Mouse (Mus musculus) megakaryocyte, embryonic 14.5 days (primary cell): ENCODE measurements around the gene Arhgap5. TPM values are rescaled to one million over a fixed set of nuclear protein-coding genes. Genes with fewer than 3 reads are reported as not detected.

Experiments used
- H3K27me3 ChIP-seq: replicated peaks from 2 replicates; pipeline ENCODE3; 2012; ENCODE audit warnings: inconsistent platforms
- H3K36me3 ChIP-seq: replicated peaks from 2 replicates; pipeline ENCODE3; 2012; ENCODE audit warnings: low read length, inconsistent platforms, mixed read lengths
- H3K4me1 ChIP-seq: 2 replicates; pipeline ENCODE4 v1.6.1; 2012; ENCODE audit warnings: inconsistent platforms
- H3K4me3 ChIP-seq: replicated peaks from 2 replicates; pipeline ENCODE3; 2012; ENCODE audit warnings: moderate library complexity, mild to moderate bottlenecking, inconsistent platforms
- H3K9me3 ChIP-seq: 2 replicates; pipeline ENCODE4 v1.6.1; 2012; ENCODE audit warnings: inconsistent platforms
- FLI1 ChIP-seq: IDR thresholded peaks from 2 replicates; pipeline ENCODE4 v1.6.1; 2012; ENCODE audit warnings: low read length, inconsistent platforms, mixed read lengths
- GATA1 ChIP-seq: IDR thresholded peaks from 3 replicates; pipeline ENCODE4 v1.6.1; 2012; ENCODE audit warnings: mixed read lengths, low read length, inconsistent platforms, borderline replicate concordance
- polyA plus RNA-seq: library from polyadenylated mRNA; stranded (reverse); fragments of >175 nt; gene quantifications from 2 replicates; pipeline ENCODE4 v1.2.3, GENCODE M21; 2012; ENCODE audit warnings: low replicate concordance; ENCODE audit not compliant: insufficient read depth

The Arhgap5 gene
- polyA plus RNA-seq, 1 experiment: 0.50 TPM

DNA sequence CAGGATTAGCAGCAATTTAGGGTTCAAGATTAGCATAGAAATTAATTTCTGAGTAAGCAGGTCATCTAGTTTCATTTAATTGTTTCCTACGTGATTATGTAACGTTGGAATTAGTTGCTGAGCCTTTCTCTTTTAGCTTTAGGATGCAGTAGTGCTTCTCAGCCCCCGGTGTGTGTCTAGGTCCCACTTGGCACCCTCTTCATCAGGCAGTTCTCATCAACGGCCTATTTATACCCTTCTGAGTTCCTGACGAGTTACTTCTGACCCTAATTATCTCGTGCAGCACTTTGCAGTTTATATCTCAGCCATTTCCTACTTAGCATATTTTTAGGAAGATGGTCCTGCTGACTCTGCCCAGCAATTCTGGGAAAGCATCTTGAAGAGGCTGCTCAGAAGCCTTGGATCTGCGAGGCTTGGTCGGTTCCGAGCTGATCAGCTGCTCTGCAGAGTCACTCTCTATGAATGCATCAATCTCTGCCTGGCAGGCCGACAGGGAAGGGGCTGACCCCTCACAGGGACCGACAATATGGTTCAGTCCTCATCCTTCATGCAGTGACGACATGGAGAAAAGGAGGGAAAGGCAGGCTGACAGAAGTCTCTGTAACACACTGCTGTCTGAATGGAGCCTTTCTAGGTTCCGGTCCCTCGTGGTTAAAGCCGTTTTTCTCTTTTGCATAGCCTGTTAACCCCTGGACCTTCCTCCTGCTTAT is 15.4 kb upstream of the Arhgap5 start:
- no peaks in the 10 kb centered on the region for H3K9me3 ChIP-seq
- no peaks in the 10 kb centered on the region for H3K36me3 ChIP-seq
- H3K27me3 ChIP-seq: peaks cover 4% of the 10 kb centered on the region
- H3K4me1 ChIP-seq: peaks cover 15% of the 10 kb centered on the region
- TF ChIP-seq FLI1 (no peak), GATA1 (no peak)
- peak overlapping the region; percentile 20 for H3K4me3 ChIP-seq

DNA sequence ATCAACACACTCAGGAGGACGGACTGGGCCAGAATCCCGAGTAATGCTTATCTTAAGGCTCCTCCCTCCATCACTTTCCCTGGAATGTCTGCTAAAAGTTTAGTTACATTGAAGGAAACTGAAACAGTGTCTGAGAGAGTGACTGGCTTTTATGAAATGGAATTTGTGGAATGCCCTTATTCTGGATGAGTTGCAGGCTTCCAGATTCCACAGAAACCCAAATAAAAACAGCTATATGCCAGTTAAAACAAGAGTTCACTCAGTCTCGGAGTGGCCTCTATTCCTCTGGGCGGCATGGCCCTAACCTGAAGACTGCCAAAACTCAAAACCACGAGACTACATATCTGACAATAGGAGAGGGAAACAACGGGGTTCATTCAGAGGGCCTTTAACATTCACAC is 10.5 kb upstream of the Arhgap5 start:
- H3K4me1 ChIP-seq: peaks cover 13% of the 10 kb centered on the region
- no peaks in the 10 kb centered on the region for H3K36me3 ChIP-seq
- no peak overlapping the region for H3K4me3 ChIP-seq
- no peaks in the 10 kb centered on the region for H3K9me3 ChIP-seq
- TF ChIP-seq FLI1: no peak
- TF ChIP-seq GATA1: no peak
- H3K27me3 ChIP-seq: peaks cover 2% of the 10 kb centered on the region

DNA sequence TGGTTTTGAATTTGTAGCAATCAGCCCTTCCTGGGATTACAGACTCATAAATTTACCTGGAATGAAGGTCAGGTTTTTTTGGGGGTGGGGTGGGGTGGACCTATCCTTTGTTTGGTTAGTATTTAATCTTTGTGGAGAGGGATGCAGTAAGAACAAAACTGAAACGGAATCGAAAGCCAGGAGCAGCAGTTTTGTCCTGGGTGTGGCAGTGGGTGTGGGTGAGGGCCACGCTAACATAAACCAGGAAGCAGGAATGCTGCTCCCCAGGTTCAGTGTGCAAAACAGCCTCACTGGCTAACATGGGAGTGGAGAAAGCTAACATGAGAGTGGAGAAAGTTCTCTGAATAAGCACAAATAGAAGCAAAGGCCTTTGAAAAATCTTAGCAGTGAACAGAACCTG is 6.6 kb upstream of the Arhgap5 start:
- Histone ChIP-seq H3K4me1 (peaks cover 5% of the 10 kb centered on the region; the same call in 1 of the 2 replicates), H3K36me3 (no peaks in the 10 kb centered on the region), H3K27me3 (no peaks in the 10 kb centered on the region), H3K4me3 (no peak overlapping the region), H3K9me3 (no peaks in the 10 kb centered on the region)
- TF ChIP-seq FLI1: no peak
- no peak for TF ChIP-seq GATA1

DNA sequence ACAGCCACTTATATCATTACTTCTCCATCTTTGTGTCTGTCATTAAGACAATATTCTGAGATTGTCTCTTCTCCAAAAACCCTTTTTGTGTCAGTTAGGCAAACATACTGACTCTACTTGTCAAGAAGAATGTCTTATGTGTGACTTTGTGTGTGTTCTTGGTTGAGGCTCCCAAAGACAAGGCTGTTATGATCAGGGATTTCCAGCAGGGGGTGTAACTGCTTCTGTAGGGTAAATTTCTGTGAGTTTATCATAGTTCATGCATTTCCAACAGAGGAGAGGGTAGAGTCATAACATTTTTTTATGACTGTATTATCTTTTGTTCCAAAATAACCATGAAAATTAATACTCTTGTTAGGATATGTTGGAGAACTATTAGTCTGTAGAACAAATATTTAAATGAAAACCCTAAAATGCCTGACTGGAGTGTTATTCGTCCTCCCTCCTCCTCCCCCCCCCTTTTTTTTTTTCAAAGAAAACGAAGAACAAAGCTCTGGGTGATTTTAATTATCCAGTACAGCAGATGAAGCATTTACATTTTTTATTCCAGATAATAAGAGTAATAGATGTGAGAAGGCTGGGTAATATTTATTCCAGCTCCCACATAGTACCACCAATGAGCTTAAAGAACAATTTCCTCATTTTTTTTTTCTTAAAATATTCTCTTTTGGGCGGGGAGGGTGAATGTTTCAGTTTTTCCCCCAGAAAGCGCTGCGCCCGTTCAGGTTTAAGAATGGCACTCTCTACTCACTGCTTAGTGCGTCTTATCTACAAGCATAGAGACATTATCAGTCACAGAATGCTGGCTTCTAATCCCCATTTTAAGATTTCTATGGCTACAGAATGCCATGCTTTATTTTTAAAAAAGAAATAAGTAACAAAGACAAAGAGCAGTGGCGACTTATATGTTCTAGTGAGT is 2.6 kb upstream of the Arhgap5 start:
- H3K4me3 ChIP-seq: no peak overlapping the region
- peaks cover 10% of the 10 kb centered on the region for H3K4me1 ChIP-seq
- H3K27me3 ChIP-seq: no peaks in the 10 kb centered on the region
- no peaks in the 10 kb centered on the region for H3K36me3 ChIP-seq
- H3K9me3 ChIP-seq: no peaks in the 10 kb centered on the region
- TF ChIP-seq FLI1 (no peak), GATA1 (no peak)

DNA sequence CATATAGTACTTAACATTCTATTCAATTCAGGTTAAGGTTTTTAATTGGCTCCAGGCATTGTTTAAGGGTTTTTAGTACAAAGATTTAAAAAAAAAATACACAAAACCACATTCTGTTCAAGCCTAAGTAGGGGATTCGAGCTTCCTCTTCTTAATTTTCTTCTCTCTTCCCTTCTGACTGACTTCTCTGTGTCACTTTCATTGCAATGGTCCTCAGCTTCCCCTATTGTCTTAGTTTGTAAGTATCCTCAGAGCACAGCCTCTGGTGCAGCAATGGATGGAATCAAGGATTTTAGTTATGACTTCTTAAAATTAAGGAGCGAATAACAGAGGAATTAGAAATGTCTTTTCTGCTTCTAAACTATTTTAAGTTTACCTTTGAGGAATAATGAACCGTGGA is 1.6 kb upstream of the Arhgap5 start:
- Histone ChIP-seq H3K9me3 (no peaks in the 10 kb centered on the region), H3K4me1 (peaks cover 10% of the 10 kb centered on the region), H3K36me3 (no peaks in the 10 kb centered on the region), H3K4me3 (no peak overlapping the region), H3K27me3 (no peaks in the 10 kb centered on the region)
- no peak for TF ChIP-seq FLI1

DNA sequence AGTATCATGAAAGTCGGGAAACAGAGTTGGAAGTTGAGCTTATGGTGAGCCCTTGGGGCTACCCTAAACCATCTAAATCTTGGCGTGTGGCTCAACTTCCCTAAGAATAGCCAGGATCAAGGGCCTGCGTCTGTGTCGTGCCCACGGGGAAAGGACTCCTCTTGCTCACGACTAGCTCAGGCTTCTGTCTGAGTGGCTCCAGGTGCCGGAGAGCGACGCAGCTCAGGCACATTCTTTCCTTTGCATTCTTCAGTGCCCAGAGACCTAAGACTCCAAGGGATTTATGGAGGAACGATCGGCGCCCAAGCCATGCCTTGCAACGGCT is 679 bp upstream of the Arhgap5 start:
- peak overlapping the region; percentile 96 for H3K4me3 ChIP-seq
- H3K36me3 ChIP-seq: no peaks in the 10 kb centered on the region
- TF ChIP-seq FLI1: no peak
- TF ChIP-seq GATA1: no peak
- no peaks in the 10 kb centered on the region for H3K9me3 ChIP-seq
- peaks cover 10% of the 10 kb centered on the region for H3K4me1 ChIP-seq
- H3K27me3 ChIP-seq: no peaks in the 10 kb centered on the region

DNA sequence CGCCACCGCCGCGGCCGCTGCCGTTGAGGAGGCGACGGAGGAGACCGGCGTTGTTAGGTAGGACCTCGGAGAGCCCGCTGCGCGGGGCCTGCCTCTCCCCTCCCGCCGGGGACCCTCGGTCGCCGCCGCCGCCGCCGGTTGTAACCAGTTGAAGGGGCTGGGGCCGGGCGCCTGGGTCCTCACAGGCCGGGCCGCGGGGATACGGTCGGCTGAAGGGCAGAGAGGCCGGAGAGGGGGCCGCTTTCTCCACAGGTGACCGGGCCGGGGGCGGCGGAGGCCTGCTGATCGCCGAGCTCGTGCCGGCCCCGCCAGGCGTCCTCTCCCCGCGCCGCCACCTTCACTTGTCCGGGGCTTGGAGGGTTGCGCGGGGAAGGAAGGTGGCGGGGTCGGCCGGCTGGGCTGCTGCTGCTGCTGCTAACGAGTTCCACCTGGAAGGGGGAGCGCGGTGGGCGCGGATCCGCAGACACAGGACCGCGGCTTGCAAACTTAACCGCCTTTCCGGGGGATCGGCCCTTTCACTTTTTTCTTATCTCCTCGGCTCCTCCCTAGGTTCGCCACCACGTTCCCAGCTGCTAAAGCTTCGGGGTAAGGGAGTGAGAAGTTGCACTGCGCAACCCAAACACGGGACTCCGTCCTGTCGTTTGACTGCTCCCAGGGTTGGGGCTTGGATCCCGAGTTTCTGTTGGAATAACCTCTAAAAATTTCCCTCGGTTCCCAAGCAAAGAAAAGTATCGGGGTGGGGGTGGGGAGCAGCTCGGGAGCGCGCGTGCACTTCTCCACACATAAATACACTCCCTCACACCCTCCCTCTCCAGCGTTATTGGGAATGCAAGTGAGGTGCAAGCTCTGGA is 784 bp downstream of the Arhgap5 start:
- Histone ChIP-seq H3K9me3 (no peaks in the 10 kb centered on the region), H3K36me3 (no peaks in the 10 kb centered on the region), H3K27me3 (no peaks in the 10 kb centered on the region), H3K4me3 (peak overlapping the region; percentile 96), H3K4me1 (peaks cover 10% of the 10 kb centered on the region)
- TF ChIP-seq GATA1 (no peak), FLI1 (no peak)

DNA sequence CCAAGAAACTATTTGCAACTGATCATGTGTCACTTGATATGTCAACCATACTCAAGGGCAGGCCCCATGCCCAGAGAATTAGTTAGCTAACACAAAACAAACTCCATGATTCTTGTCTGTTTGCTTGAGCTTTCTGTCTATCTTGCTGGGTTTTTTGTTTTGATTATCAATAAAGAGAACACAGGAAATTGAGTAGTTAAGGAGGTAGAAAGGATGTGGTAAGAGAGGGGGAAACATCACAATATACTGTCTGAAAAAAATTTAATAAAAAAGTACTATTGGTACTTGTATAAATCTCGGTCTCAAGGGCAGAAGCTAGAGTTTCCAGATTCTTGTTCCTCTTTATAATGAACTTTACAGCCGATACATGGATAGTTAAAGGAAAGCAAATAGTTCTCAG is 20.9 kb downstream of the Arhgap5 start:
- no peak for TF ChIP-seq GATA1
- TF ChIP-seq FLI1: no peak
- H3K9me3 ChIP-seq: no peaks in the 10 kb centered on the region
- H3K27me3 ChIP-seq: no peaks in the 10 kb centered on the region
- no peaks in the 10 kb centered on the region for H3K36me3 ChIP-seq
- H3K4me1 ChIP-seq: peaks cover 3% of the 10 kb centered on the region; the same call in 1 of the 2 replicates
- H3K4me3 ChIP-seq: no peak overlapping the region

DNA sequence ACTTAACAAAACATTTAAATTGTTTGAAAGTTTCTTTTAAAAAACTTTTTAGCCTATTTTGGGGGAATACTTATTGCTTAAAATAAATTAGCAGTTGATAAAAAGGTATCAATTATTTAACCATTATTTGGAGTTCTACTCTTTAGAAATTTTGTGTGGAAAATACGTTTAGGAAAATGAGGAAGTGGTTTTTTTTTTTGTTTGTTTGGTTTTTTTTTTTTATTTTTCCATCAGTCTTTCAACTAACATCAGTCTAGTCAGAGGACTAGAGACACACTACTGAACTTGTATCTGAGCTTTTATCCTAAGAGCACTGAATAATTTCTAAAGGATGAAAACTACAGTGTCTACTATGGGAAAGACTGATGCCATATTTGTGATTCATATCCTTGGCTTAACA is 21.7 kb downstream of the Arhgap5 start:
- no peak overlapping the region for H3K4me3 ChIP-seq
- H3K9me3 ChIP-seq: no peaks in the 10 kb centered on the region
- peaks cover 3% of the 10 kb centered on the region; the same call in 1 of the 2 replicates for H3K4me1 ChIP-seq
- H3K36me3 ChIP-seq: no peaks in the 10 kb centered on the region
- H3K27me3 ChIP-seq: no peaks in the 10 kb centered on the region
- TF ChIP-seq FLI1 (no peak), GATA1 (no peak)
